Mouse (Mus musculus) thymus, postnatal 25 days (tissue): Measurements from ENCODE around the gene Mindy2.
"Not testable (repeated sequence)": the region's sequence is repeated elsewhere in the genome, so short reads cannot be mapped to it uniquely, and the experiment has no call there.

Source experiments
- DNase-seq: peaks from one replicate; pipeline ENCODE4 v3.0.0; 2022

Mindy2 gene

GRCm38 (mm10) chr9:70570351-70570750, 86.6 kb downstream of the Mindy2 start:
- no peak for DNase-seq

- DNase-seq: no peak
Measured at GRCm38 (mm10) chr9:70567651-70568050, 89.3 kb downstream of the Mindy2 start.

- DNase-seq: no peak
Measured at GRCm38 (mm10) chr9:70562825-70563224, 94.1 kb downstream of the Mindy2 start.

- no peak for DNase-seq
Measured at GRCm38 (mm10) chr9:70556796-70557195, 100.2 kb downstream of the Mindy2 start.

- DNase-seq: no peak
Measured at GRCm38 (mm10) chr9:70555431-70555830, 101.5 kb downstream of the Mindy2 start.

- DNase-seq: not testable (repeated sequence)
Measured at GRCm38 (mm10) chr9:70552233-70552632, 104.7 kb downstream of the Mindy2 start.

GRCm38 (mm10) chr9:70551524-70551923, 105.5 kb downstream of the Mindy2 start:
- DNase-seq: no peak
